Mouse (Mus musculus): ENCODE results near the gene Atf6.

- TF ChIP-seq CTCF (IDR thresholded peaks at IDR 0.05; ENCODE audit: low read depth, low read length) (no peak), POLR2A (IDR thresholded peaks at IDR 0.05; ENCODE audit: extremely low read depth, insufficient read depth, low read length) (no peak)
Measured at GRCm38 (mm10) chr1:170753597-170753996, 114.0 kb downstream of the Atf6 start.

Measured in liver, adult 2 months (tissue).